Mouse (Mus musculus): Measurements from ENCODE around the gene Loxl1. TPM values are rescaled to one million over a fixed set of nuclear protein-coding genes. Genes with fewer than 3 reads are reported as not detected.

Loxl1 gene
- polyA plus RNA-seq, 1 experiment from 2014 or later: 19.1 TPM

GRCm38 (mm10) chr9:58336650-58337281, 23.8 kb upstream of the Loxl1 start:
- WGBS: 70% methylated on average over 8 of the region's 8 CpGs
- Histone ChIP-seq H3K4me1 (ENCODE audit: control insufficient read depth, insufficient read depth, low read length) (no peaks in the 10 kb centered on the region), H3K4me3 (ENCODE audit: low read length) (no peak overlapping the region), H3K4me2 (ENCODE audit: low read depth, low read length) (no peak overlapping the region), H3K9ac (ENCODE audit: low read depth, low read length) (no peak overlapping the region), H3K27ac (ENCODE audit: low read length) (no peak overlapping the region), H3K9me3 (ENCODE audit: control insufficient read depth, low read length) (no peaks in the 10 kb centered on the region), H3K27me3 (replicated peaks; ENCODE audit: control insufficient read depth, insufficient read depth, low read length) (no peaks in the 10 kb centered on the region), H3K36me3 (ENCODE audit: control insufficient read depth, insufficient read depth, low read length) (no peaks in the 10 kb centered on the region)
- no peak for ATAC-seq

GRCm38 (mm10) chr9:58331276-58331675, 18.3 kb upstream of the Loxl1 start:
- no peak overlapping the region for H3K4me2 ChIP-seq (ENCODE audit: low read depth, low read length)
- ATAC-seq: no peak
- H3K9ac ChIP-seq (ENCODE audit: low read depth, low read length): no peak overlapping the region
- no peaks in the 10 kb centered on the region for H3K4me1 ChIP-seq (ENCODE audit: control insufficient read depth, insufficient read depth, low read length)
- no peaks in the 10 kb centered on the region for H3K27me3 ChIP-seq (replicated peaks; ENCODE audit: control insufficient read depth, insufficient read depth, low read length)
- H3K36me3 ChIP-seq (ENCODE audit: control insufficient read depth, insufficient read depth, low read length): no peaks in the 10 kb centered on the region
- 68% methylated on average over 3 of the region's 3 CpGs for WGBS
- H3K4me3 ChIP-seq (ENCODE audit: low read length): no peak overlapping the region
- no peak overlapping the region for H3K27ac ChIP-seq (ENCODE audit: low read length)
- H3K9me3 ChIP-seq (ENCODE audit: control insufficient read depth, low read length): no peaks in the 10 kb centered on the region

- Histone ChIP-seq H3K27ac (ENCODE audit: low read length) (no peak overlapping the region), H3K4me2 (ENCODE audit: low read depth, low read length) (no peak overlapping the region), H3K9me3 (ENCODE audit: control insufficient read depth, low read length) (no peaks in the 10 kb centered on the region), H3K36me3 (ENCODE audit: control insufficient read depth, insufficient read depth, low read length) (no peaks in the 10 kb centered on the region), H3K9ac (ENCODE audit: low read depth, low read length) (no peak overlapping the region), H3K4me1 (ENCODE audit: control insufficient read depth, insufficient read depth, low read length) (no peaks in the 10 kb centered on the region), H3K27me3 (replicated peaks; ENCODE audit: control insufficient read depth, insufficient read depth, low read length) (no peaks in the 10 kb centered on the region), H3K4me3 (ENCODE audit: low read length) (no peak overlapping the region)
- ATAC-seq: no peak
- 21% methylated on average over 5 of the region's 5 CpGs for WGBS
These were observed 17.3 kb upstream of the Loxl1 start for GRCm38 (mm10) chr9:58330293-58330692.

- Histone ChIP-seq H3K27ac (ENCODE audit: low read length) (no peak overlapping the region), H3K4me2 (ENCODE audit: low read depth, low read length) (no peak overlapping the region), H3K9ac (ENCODE audit: low read depth, low read length) (no peak overlapping the region), H3K4me3 (ENCODE audit: low read length) (no peak overlapping the region), H3K36me3 (ENCODE audit: control insufficient read depth, insufficient read depth, low read length) (no peaks in the 10 kb centered on the region), H3K27me3 (replicated peaks; ENCODE audit: control insufficient read depth, insufficient read depth, low read length) (no peaks in the 10 kb centered on the region), H3K9me3 (ENCODE audit: control insufficient read depth, low read length) (no peaks in the 10 kb centered on the region), H3K4me1 (ENCODE audit: control insufficient read depth, insufficient read depth, low read length) (no peaks in the 10 kb centered on the region)
- 79% methylated on average over 1 of the region's 1 CpGs for WGBS
- no peak for ATAC-seq
These were observed 14.4 kb upstream of the Loxl1 start for GRCm38 (mm10) chr9:58327382-58327781.

GRCm38 (mm10) chr9:58326477-58327180, 13.6 kb upstream of the Loxl1 start:
- WGBS: 19% methylated on average over 4 of the region's 4 CpGs

GRCm38 (mm10) chr9:58321681-58322080, 8.7 kb upstream of the Loxl1 start:
- H3K9me3 ChIP-seq (ENCODE audit: control insufficient read depth, low read length): no peaks in the 10 kb centered on the region
- H3K4me2 ChIP-seq (ENCODE audit: low read depth, low read length): no peak overlapping the region
- no peaks in the 10 kb centered on the region for H3K27me3 ChIP-seq (replicated peaks; ENCODE audit: control insufficient read depth, insufficient read depth, low read length)
- WGBS: 93% methylated on average over 3 of the region's 3 CpGs
- H3K36me3 ChIP-seq (ENCODE audit: control insufficient read depth, insufficient read depth, low read length): no peaks in the 10 kb centered on the region
- no peak overlapping the region for H3K4me3 ChIP-seq (ENCODE audit: low read length)
- no peak for ATAC-seq
- peaks cover 4% of the 10 kb centered on the region for H3K4me1 ChIP-seq (ENCODE audit: control insufficient read depth, insufficient read depth, low read length)
- H3K9ac ChIP-seq (ENCODE audit: low read depth, low read length): no peak overlapping the region
- no peak overlapping the region for H3K27ac ChIP-seq (ENCODE audit: low read length)

More at GRCm38 (mm10) chr9:58326477-58327180, 13.6 kb upstream of the Loxl1 start:
- H3K27ac ChIP-seq (ENCODE audit: low read length): no peak overlapping the region
- no peak overlapping the region for H3K4me2 ChIP-seq (ENCODE audit: low read depth, low read length)
- H3K4me3 ChIP-seq (ENCODE audit: low read length): no peak overlapping the region
- no peaks in the 10 kb centered on the region for H3K27me3 ChIP-seq (replicated peaks; ENCODE audit: control insufficient read depth, insufficient read depth, low read length)
- no peak for ATAC-seq
- H3K9ac ChIP-seq (ENCODE audit: low read depth, low read length): no peak overlapping the region
- no peaks in the 10 kb centered on the region for H3K9me3 ChIP-seq (ENCODE audit: control insufficient read depth, low read length)
- no peaks in the 10 kb centered on the region for H3K36me3 ChIP-seq (ENCODE audit: control insufficient read depth, insufficient read depth, low read length)
- no peaks in the 10 kb centered on the region for H3K4me1 ChIP-seq (ENCODE audit: control insufficient read depth, insufficient read depth, low read length)

GRCm38 (mm10) chr9:58318317-58318716, 5.3 kb upstream of the Loxl1 start:
- no peak overlapping the region for H3K4me3 ChIP-seq (ENCODE audit: low read length)
- H3K4me1 ChIP-seq (ENCODE audit: control insufficient read depth, insufficient read depth, low read length): peaks cover 14% of the 10 kb centered on the region
- no peak overlapping the region for H3K4me2 ChIP-seq (ENCODE audit: low read depth, low read length)
- H3K27ac ChIP-seq (ENCODE audit: low read length): no peak overlapping the region
- H3K9ac ChIP-seq (ENCODE audit: low read depth, low read length): no peak overlapping the region
- no peaks in the 10 kb centered on the region for H3K9me3 ChIP-seq (ENCODE audit: control insufficient read depth, low read length)
- no peak for ATAC-seq
- 78% methylated on average over 3 of the region's 3 CpGs for WGBS
- H3K36me3 ChIP-seq (ENCODE audit: control insufficient read depth, insufficient read depth, low read length): no peaks in the 10 kb centered on the region
- H3K27me3 ChIP-seq (replicated peaks; ENCODE audit: control insufficient read depth, insufficient read depth, low read length): no peaks in the 10 kb centered on the region

GRCm38 (mm10) chr9:58317381-58317780, 4.4 kb upstream of the Loxl1 start:
- Histone ChIP-seq H3K27me3 (replicated peaks; ENCODE audit: control insufficient read depth, insufficient read depth, low read length) (peaks cover 8% of the 10 kb centered on the region), H3K4me3 (ENCODE audit: low read length) (no peak overlapping the region), H3K4me1 (ENCODE audit: control insufficient read depth, insufficient read depth, low read length) (peaks cover 20% of the 10 kb centered on the region), H3K36me3 (ENCODE audit: control insufficient read depth, insufficient read depth, low read length) (no peaks in the 10 kb centered on the region), H3K4me2 (ENCODE audit: low read depth, low read length) (no peak overlapping the region), H3K9ac (ENCODE audit: low read depth, low read length) (no peak overlapping the region), H3K27ac (ENCODE audit: low read length) (no peak overlapping the region), H3K9me3 (ENCODE audit: control insufficient read depth, low read length) (no peaks in the 10 kb centered on the region)
- WGBS: 40% methylated on average over 3 of the region's 3 CpGs
- no peak for ATAC-seq

GRCm38 (mm10) chr9:58316784-58317183, 3.8 kb upstream of the Loxl1 start:
- Histone ChIP-seq H3K4me3 (ENCODE audit: low read length) (no peak overlapping the region), H3K27me3 (replicated peaks; ENCODE audit: control insufficient read depth, insufficient read depth, low read length) (peaks cover 12% of the 10 kb centered on the region), H3K9me3 (ENCODE audit: control insufficient read depth, low read length) (no peaks in the 10 kb centered on the region), H3K9ac (ENCODE audit: low read depth, low read length) (no peak overlapping the region), H3K4me1 (ENCODE audit: control insufficient read depth, insufficient read depth, low read length) (peaks cover 22% of the 10 kb centered on the region), H3K4me2 (ENCODE audit: low read depth, low read length) (no peak overlapping the region), H3K36me3 (ENCODE audit: control insufficient read depth, insufficient read depth, low read length) (no peaks in the 10 kb centered on the region), H3K27ac (ENCODE audit: low read length) (no peak overlapping the region)
- ATAC-seq: no peak
- WGBS: 79% methylated on average over 7 of the region's 7 CpGs

All from intestine, embryonic 16.5 days (tissue).